Mouse (Mus musculus): ENCODE results near the gene Nmnat2. TPM values are rescaled to one million over a fixed set of nuclear protein-coding genes. Genes with fewer than 3 reads are reported as not detected.

Gene Nmnat2
- polyA plus RNA-seq, 1 experiment from 2014 or later, result 26.9 TPM

GRCm38 (mm10) chr1:153010353-153011351, 55.9 kb downstream of the Nmnat2 start:
- 82% methylated on average over 13 of the region's 13 CpGs for WGBS
- H3K4me2 ChIP-seq (replicated peaks), result no peak overlapping the region

GRCm38 (mm10) chr1:153011544-153011943, 56.8 kb downstream of the Nmnat2 start:
- ATAC-seq (ENCODE audit: low FRiP score, low read depth), result no peak
- Histone ChIP-seq H3K4me3 (no peak overlapping the region), H3K36me3 (no peaks in the 10 kb centered on the region), H3K4me1 (peaks cover 21% of the 10 kb centered on the region), H3K9me3 (no peaks in the 10 kb centered on the region), H3K27ac (replicated peaks) (no peak overlapping the region), H3K4me2 (replicated peaks) (no peak overlapping the region), H3K9ac (replicated peaks) (no peak overlapping the region), H3K27me3 (peaks cover 53% of the 10 kb centered on the region)
- 72% methylated on average over 6 of the region's 6 CpGs for WGBS

More at GRCm38 (mm10) chr1:153010353-153011351, 55.9 kb downstream of the Nmnat2 start:
- ATAC-seq (ENCODE audit: low FRiP score, low read depth), result no peak
- H3K27me3 ChIP-seq, result peaks cover 48% of the 10 kb centered on the region
- H3K9ac ChIP-seq (replicated peaks), result no peak overlapping the region
- H3K9me3 ChIP-seq, result no peaks in the 10 kb centered on the region
- no peak overlapping the region for H3K27ac ChIP-seq (replicated peaks)
- H3K4me3 ChIP-seq, result no peak overlapping the region
- H3K36me3 ChIP-seq, result no peaks in the 10 kb centered on the region
- H3K4me1 ChIP-seq, result peaks cover 19% of the 10 kb centered on the region

GRCm38 (mm10) chr1:153013541-153014288, 58.9 kb downstream of the Nmnat2 start:
- Histone ChIP-seq H3K9me3 (no peaks in the 10 kb centered on the region), H3K4me2 (replicated peaks) (no peak overlapping the region), H3K36me3 (no peaks in the 10 kb centered on the region), H3K27me3 (peaks cover 74% of the 10 kb centered on the region), H3K27ac (replicated peaks) (peak overlapping the region; percentile 68), H3K9ac (replicated peaks) (no peak overlapping the region), H3K4me1 (peaks cover 23% of the 10 kb centered on the region), H3K4me3 (no peak overlapping the region)
- WGBS, result 86% methylated on average over 2 of the region's 2 CpGs
- ATAC-seq (ENCODE audit: low FRiP score, low read depth), result 0 out of 2 replicates have a peak, but pooled peaks have one; percentile 3

- Histone ChIP-seq H3K27me3 (peaks cover 77% of the 10 kb centered on the region), H3K9ac (replicated peaks) (0 out of 2 replicates have a peak overlapping the region, but pooled peaks have one; percentile 20), H3K4me1 (peaks cover 23% of the 10 kb centered on the region), H3K9me3 (no peaks in the 10 kb centered on the region), H3K27ac (replicated peaks) (peak overlapping the region; percentile 68), H3K4me2 (replicated peaks) (peak overlapping the region; percentile 21), H3K36me3 (no peaks in the 10 kb centered on the region), H3K4me3 (no peak overlapping the region)
- ATAC-seq (ENCODE audit: low FRiP score, low read depth), result peak; percentile 39; the same call in 1 of the 2 replicates
- WGBS, result 11% methylated on average over 14 of the region's 14 CpGs
Observed at GRCm38 (mm10) chr1:153014431-153015186, 59.8 kb downstream of the Nmnat2 start.

GRCm38 (mm10) chr1:153016465-153017163, 61.8 kb downstream of the Nmnat2 start:
- no peak overlapping the region for H3K27ac ChIP-seq (replicated peaks)
- no peak for ATAC-seq (ENCODE audit: low FRiP score, low read depth)
- H3K36me3 ChIP-seq, result no peaks in the 10 kb centered on the region
- no peaks in the 10 kb centered on the region for H3K9me3 ChIP-seq
- H3K4me2 ChIP-seq (replicated peaks), result no peak overlapping the region
- H3K4me1 ChIP-seq, result peaks cover 23% of the 10 kb centered on the region
- 69% methylated on average over 11 of the region's 11 CpGs for WGBS
- no peak overlapping the region for H3K9ac ChIP-seq (replicated peaks)
- H3K4me3 ChIP-seq, result no peak overlapping the region
- H3K27me3 ChIP-seq, result peaks cover 66% of the 10 kb centered on the region

GRCm38 (mm10) chr1:153019128-153019527, 64.3 kb downstream of the Nmnat2 start:
- Histone ChIP-seq H3K4me2 (replicated peaks) (no peak overlapping the region), H3K4me3 (no peak overlapping the region), H3K27ac (replicated peaks) (no peak overlapping the region), H3K36me3 (no peaks in the 10 kb centered on the region), H3K9me3 (no peaks in the 10 kb centered on the region), H3K9ac (replicated peaks) (no peak overlapping the region), H3K4me1 (peaks cover 19% of the 10 kb centered on the region), H3K27me3 (peaks cover 41% of the 10 kb centered on the region)
- WGBS, result 88% methylated on average over 1 of the region's 1 CpGs
- ATAC-seq (ENCODE audit: low FRiP score, low read depth), result no peak

- WGBS, result 84% methylated on average over 3 of the region's 3 CpGs
Observed at GRCm38 (mm10) chr1:153019623-153020022, 64.8 kb downstream of the Nmnat2 start.

GRCm38 (mm10) chr1:153021034-153021638, 66.3 kb downstream of the Nmnat2 start:
- H3K4me3 ChIP-seq, result no peak overlapping the region
- no peak for ATAC-seq (ENCODE audit: low FRiP score, low read depth)
- 83% methylated on average over 7 of the region's 7 CpGs for WGBS
- H3K9me3 ChIP-seq, result no peaks in the 10 kb centered on the region
- peaks cover 35% of the 10 kb centered on the region for H3K27me3 ChIP-seq
- H3K9ac ChIP-seq (replicated peaks), result no peak overlapping the region
- H3K36me3 ChIP-seq, result no peaks in the 10 kb centered on the region
- no peak overlapping the region for H3K27ac ChIP-seq (replicated peaks)
- H3K4me1 ChIP-seq, result peaks cover 3% of the 10 kb centered on the region; the same call in 1 of the 2 replicates
- H3K4me2 ChIP-seq (replicated peaks), result no peak overlapping the region

More at GRCm38 (mm10) chr1:153019623-153020022, 64.8 kb downstream of the Nmnat2 start:
- H3K27me3 ChIP-seq, result peaks cover 41% of the 10 kb centered on the region
- H3K27ac ChIP-seq (replicated peaks), result no peak overlapping the region
- no peak overlapping the region for H3K4me2 ChIP-seq (replicated peaks)
- H3K9ac ChIP-seq (replicated peaks), result no peak overlapping the region
- H3K9me3 ChIP-seq, result no peaks in the 10 kb centered on the region
- no peak for ATAC-seq (ENCODE audit: low FRiP score, low read depth)
- H3K4me3 ChIP-seq, result no peak overlapping the region
- no peaks in the 10 kb centered on the region for H3K36me3 ChIP-seq
- H3K4me1 ChIP-seq, result peaks cover 14% of the 10 kb centered on the region

GRCm38 (mm10) chr1:153023018-153023417, 68.2 kb downstream of the Nmnat2 start:
- Histone ChIP-seq H3K4me3 (no peak overlapping the region), H3K4me2 (replicated peaks) (no peak overlapping the region), H3K27me3 (peaks cover 19% of the 10 kb centered on the region), H3K4me1 (peaks cover 8% of the 10 kb centered on the region; the same call in 1 of the 2 replicates), H3K9ac (replicated peaks) (no peak overlapping the region), H3K9me3 (no peaks in the 10 kb centered on the region), H3K27ac (replicated peaks) (no peak overlapping the region), H3K36me3 (no peaks in the 10 kb centered on the region)
- WGBS, result 90% methylated on average over 4 of the region's 4 CpGs
- no peak for ATAC-seq (ENCODE audit: low FRiP score, low read depth)

GRCm38 (mm10) chr1:153023875-153024274, 69.1 kb downstream of the Nmnat2 start:
- Histone ChIP-seq H3K36me3 (no peaks in the 10 kb centered on the region), H3K9me3 (no peaks in the 10 kb centered on the region), H3K9ac (replicated peaks) (no peak overlapping the region), H3K4me1 (peaks cover 8% of the 10 kb centered on the region; the same call in 1 of the 2 replicates), H3K4me3 (no peak overlapping the region), H3K4me2 (replicated peaks) (no peak overlapping the region), H3K27me3 (peaks cover 11% of the 10 kb centered on the region), H3K27ac (replicated peaks) (no peak overlapping the region)
- no peak for ATAC-seq (ENCODE audit: low FRiP score, low read depth)
- 93% methylated on average over 2 of the region's 2 CpGs for WGBS

Measured in midbrain, embryonic 12.5 days (tissue).